Mouse (Mus musculus): ENCODE data around the gene Odf3l1. TPM values are rescaled to one million over a fixed set of nuclear protein-coding genes. Genes with fewer than 3 reads are reported as not detected.

Odf3l1 gene
- total and polyA plus RNA-seq, 3 experiments: not detected

DNA sequence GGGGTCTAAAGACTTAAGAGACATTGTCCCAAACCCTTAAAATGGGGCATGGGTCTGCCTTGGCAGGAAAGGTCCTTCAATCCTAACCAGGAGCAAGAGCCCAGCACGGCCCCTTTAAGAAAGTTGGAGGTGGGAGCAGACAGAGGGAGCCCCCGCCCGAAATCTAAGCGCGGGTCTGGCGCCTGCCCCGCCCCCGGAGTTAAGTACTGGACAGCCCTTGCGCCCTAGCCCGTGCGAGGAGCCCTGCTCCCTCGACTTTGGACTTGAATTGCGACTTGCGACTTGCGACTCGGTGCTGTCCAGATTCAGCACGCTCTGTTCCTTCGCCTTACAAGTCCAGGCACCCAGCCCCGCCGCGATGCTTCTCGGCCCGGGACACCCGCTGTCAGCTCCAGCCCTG lies 353 bp upstream of the Odf3l1 start, which contains the start of gene Cspg4:
TSS of gene Cspg4 (plus strand) at position 202 of the 400 bp plus-strand sequence.
- no peaks in the 10 kb centered on the region for H3K79me2 ChIP-seq (ENCODE audit: control insufficient read depth, insufficient read depth, low read length, poor library complexity)
- H3K36me3 ChIP-seq (ENCODE audit: control insufficient read depth in 1 of 2, insufficient read depth in 2 of 2, low read length in 2 of 2): no peaks in the 10 kb centered on the region
- H3K27me3 ChIP-seq (ENCODE audit: control insufficient read depth in 1 of 2, insufficient read depth in 2 of 2, low read length in 2 of 2): peaks cover 9 to 19% of the 10 kb centered on the region in 2 experiments
- H3K9me3 ChIP-seq (replicated peaks; ENCODE audit: insufficient read depth, low read length): no peaks in the 10 kb centered on the region
- DNase-seq (ENCODE audit: low read depth, low spot score): no peak
- H3K4me1 ChIP-seq (ENCODE audit: control insufficient read depth in 1 of 2, insufficient read depth in 2 of 2, low read length in 2 of 2): 0 out of 4 replicates have a peak, but pooled peaks cover 0 to 5% of the 10 kb centered on the region in 2 experiments
- no peak within 1 kb of the TSS for H3K4me3 ChIP-seq (ENCODE audit: control insufficient read depth in 1 of 2, insufficient read depth in 1 of 2, low read depth in 2 of 2, low read length in 2 of 2)
- no peak within 1 kb of the TSS for H3K9ac ChIP-seq (ENCODE audit: control insufficient read depth, low read depth, low read length, poor library complexity, severe bottlenecking)
- no peak within 1 kb of the TSS for H3K27ac ChIP-seq (ENCODE audit: control insufficient read depth, low read depth, low read length)
- TF ChIP-seq GATA1 (IDR thresholded peaks at IDR 0.05; ENCODE audit: low read depth, low read length) (no peak), NRF1 (IDR thresholded peaks at IDR 0.05; ENCODE audit: insufficient read depth, low read depth, low read length, poor library complexity, severe bottlenecking) (no peak), ETS1 (IDR thresholded peaks at IDR 0.05; ENCODE audit: low read depth, low read length) (no peak), MYC (IDR thresholded peaks at IDR 0.05; ENCODE audit: low read depth, low read length) (no peak), ZC3H11A (IDR thresholded peaks at IDR 0.05; ENCODE audit: low read depth, low read length) (no peak), ZNF384 (IDR thresholded peaks at IDR 0.05; ENCODE audit: low read depth, low read length) (no peak), POLR2AphosphoS2 (IDR thresholded peaks at IDR 0.05; ENCODE audit: low read length) (no peak), MYB (IDR thresholded peaks at IDR 0.05; ENCODE audit: low read depth, low read length) (no peak), MXI1 (IDR thresholded peaks at IDR 0.05; ENCODE audit: low read depth, low read length) (no peak), RCOR1 (IDR thresholded peaks at IDR 0.05; ENCODE audit: low read depth, low read length) (no peak), MAX (IDR thresholded peaks at IDR 0.05; ENCODE audit: low read length) (no peak), ZMIZ1 (IDR thresholded peaks at IDR 0.05; ENCODE audit: low read depth, low read length) (no peak), UBTF (IDR thresholded peaks at IDR 0.05; ENCODE audit: borderline replicate concordance, insufficient read depth, low read depth, low read length) (no peak), HCFC1 (IDR thresholded peaks at IDR 0.05; ENCODE audit: low read depth, low read length) (no peak), CTCF (IDR thresholded peaks at IDR 0.05 in 2 of 3, conservative IDR thresholded peaks at IDR 0.05 in 1 of 3; ENCODE audit: control insufficient read depth in 1 of 3, insufficient read depth in 1 of 3, low read depth in 2 of 3, low read length in 3 of 3, poor library complexity in 1 of 3, severe bottlenecking in 1 of 3) (no peak), POLR2AphosphoS5 (IDR thresholded peaks at IDR 0.05; ENCODE audit: borderline replicate concordance, low read depth, low read length) (no peak), NELFE (IDR thresholded peaks at IDR 0.05; ENCODE audit: low read depth, low read length) (no peak)

DNA sequence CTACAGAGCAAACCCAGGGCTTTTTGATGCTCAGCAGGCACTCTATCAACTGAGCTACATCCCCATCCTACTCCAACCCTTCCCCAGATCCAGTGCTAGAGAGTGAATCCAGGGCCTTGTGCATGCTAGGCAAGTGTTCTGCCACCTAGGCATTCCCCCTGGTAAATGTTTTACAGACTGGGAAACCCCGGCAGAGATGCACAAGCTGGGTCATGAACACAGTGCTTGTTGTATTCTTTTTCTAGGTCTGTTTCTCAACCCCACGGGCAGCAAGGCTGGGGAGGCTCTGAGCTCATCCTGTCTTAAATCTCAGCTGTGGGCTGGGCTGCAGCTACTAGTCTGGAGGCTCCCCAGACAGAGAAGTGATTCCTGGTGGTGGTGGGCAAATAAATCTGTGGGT lies 1.6 kb downstream of the Odf3l1 start:
- H3K9ac ChIP-seq (ENCODE audit: control insufficient read depth, low read depth, low read length, poor library complexity, severe bottlenecking): no peak overlapping the region
- H3K9me3 ChIP-seq (replicated peaks; ENCODE audit: insufficient read depth, low read length): no peaks in the 10 kb centered on the region
- no peaks in the 10 kb centered on the region for H3K36me3 ChIP-seq (ENCODE audit: control insufficient read depth in 1 of 2, insufficient read depth in 2 of 2, low read length in 2 of 2)
- H3K79me2 ChIP-seq (ENCODE audit: control insufficient read depth, insufficient read depth, low read length, poor library complexity): no peaks in the 10 kb centered on the region
- TF ChIP-seq CTCF (IDR thresholded peaks at IDR 0.05 in 2 of 3, conservative IDR thresholded peaks at IDR 0.05 in 1 of 3; ENCODE audit: control insufficient read depth in 1 of 3, insufficient read depth in 1 of 3, low read depth in 2 of 3, low read length in 3 of 3, poor library complexity in 1 of 3, severe bottlenecking in 1 of 3) (no peak), HCFC1 (IDR thresholded peaks at IDR 0.05; ENCODE audit: low read depth, low read length) (no peak), USF1 (IDR thresholded peaks at IDR 0.05; ENCODE audit: low read depth, low read length) (no peak), USF2 (IDR thresholded peaks at IDR 0.05; ENCODE audit: borderline replicate concordance in 1 of 2, insufficient read depth in 1 of 2, low read depth in 1 of 2, low read length in 2 of 2) (no peak), CHD1 (IDR thresholded peaks at IDR 0.05; ENCODE audit: low read depth, low read length) (no peak), TCF12 (IDR thresholded peaks at IDR 0.05; ENCODE audit: low read depth, low read length) (no peak), MYB (IDR thresholded peaks at IDR 0.05; ENCODE audit: low read depth, low read length) (no peak), BHLHE40 (IDR thresholded peaks at IDR 0.05; ENCODE audit: borderline replicate concordance, low read depth, low read length) (no peak), MAX (IDR thresholded peaks at IDR 0.05; ENCODE audit: low read length) (no peak), GATA1 (IDR thresholded peaks at IDR 0.05; ENCODE audit: low read depth, low read length) (no peak), MYC (IDR thresholded peaks at IDR 0.05; ENCODE audit: low read depth, low read length) (no peak), ELF1 (IDR thresholded peaks at IDR 0.05; ENCODE audit: low read depth, low read length) (no peak), NELFE (IDR thresholded peaks at IDR 0.05; ENCODE audit: low read depth, low read length) (no peak), EP300 (IDR thresholded peaks at IDR 0.05; ENCODE audit: low read depth in 1 of 2, low read length in 2 of 2) (no peak), ZNF384 (IDR thresholded peaks at IDR 0.05; ENCODE audit: low read depth, low read length) (no peak), GABPA (IDR thresholded peaks at IDR 0.05; ENCODE audit: low read depth, low read length) (no peak), SIN3A (IDR thresholded peaks at IDR 0.05; ENCODE audit: low read length) (no peak), KAT2A (conservative IDR thresholded peaks at IDR 0.05; ENCODE audit: low read depth, low read length) (no peak)
- no peaks in the 10 kb centered on the region for H3K4me1 ChIP-seq (ENCODE audit: control insufficient read depth in 1 of 2, insufficient read depth in 2 of 2, low read length in 2 of 2)
- DNase-seq (ENCODE audit: low read depth, low spot score): no peak
- H3K27ac ChIP-seq (ENCODE audit: control insufficient read depth, low read depth, low read length): no peak overlapping the region
- no peak overlapping the region for H3K4me3 ChIP-seq (ENCODE audit: control insufficient read depth in 1 of 2, insufficient read depth in 1 of 2, low read depth in 2 of 2, low read length in 2 of 2)
- peaks cover 12 to 29% of the 10 kb centered on the region in 2 experiments for H3K27me3 ChIP-seq (ENCODE audit: control insufficient read depth in 1 of 2, insufficient read depth in 2 of 2, low read length in 2 of 2)
